Mouse (Mus musculus) naive thymus-derived CD4-positive, alpha-beta T cell, adult 5 months (primary cell): ENCODE measurements around the gene Stk32c. TPM values are rescaled to one million over a fixed set of nuclear protein-coding genes. Genes with fewer than 3 reads are reported as not detected.

Experiments
- polyA plus RNA-seq: library from polyadenylated mRNA; unstranded; fragments of 100-300 nt; shearing (Covaris generic); gene quantifications from one replicate; pipeline ENCODE4 v1.2.1, GENCODE M21; 2017

The Stk32c gene
- not detected for polyA plus RNA-seq

DNA sequence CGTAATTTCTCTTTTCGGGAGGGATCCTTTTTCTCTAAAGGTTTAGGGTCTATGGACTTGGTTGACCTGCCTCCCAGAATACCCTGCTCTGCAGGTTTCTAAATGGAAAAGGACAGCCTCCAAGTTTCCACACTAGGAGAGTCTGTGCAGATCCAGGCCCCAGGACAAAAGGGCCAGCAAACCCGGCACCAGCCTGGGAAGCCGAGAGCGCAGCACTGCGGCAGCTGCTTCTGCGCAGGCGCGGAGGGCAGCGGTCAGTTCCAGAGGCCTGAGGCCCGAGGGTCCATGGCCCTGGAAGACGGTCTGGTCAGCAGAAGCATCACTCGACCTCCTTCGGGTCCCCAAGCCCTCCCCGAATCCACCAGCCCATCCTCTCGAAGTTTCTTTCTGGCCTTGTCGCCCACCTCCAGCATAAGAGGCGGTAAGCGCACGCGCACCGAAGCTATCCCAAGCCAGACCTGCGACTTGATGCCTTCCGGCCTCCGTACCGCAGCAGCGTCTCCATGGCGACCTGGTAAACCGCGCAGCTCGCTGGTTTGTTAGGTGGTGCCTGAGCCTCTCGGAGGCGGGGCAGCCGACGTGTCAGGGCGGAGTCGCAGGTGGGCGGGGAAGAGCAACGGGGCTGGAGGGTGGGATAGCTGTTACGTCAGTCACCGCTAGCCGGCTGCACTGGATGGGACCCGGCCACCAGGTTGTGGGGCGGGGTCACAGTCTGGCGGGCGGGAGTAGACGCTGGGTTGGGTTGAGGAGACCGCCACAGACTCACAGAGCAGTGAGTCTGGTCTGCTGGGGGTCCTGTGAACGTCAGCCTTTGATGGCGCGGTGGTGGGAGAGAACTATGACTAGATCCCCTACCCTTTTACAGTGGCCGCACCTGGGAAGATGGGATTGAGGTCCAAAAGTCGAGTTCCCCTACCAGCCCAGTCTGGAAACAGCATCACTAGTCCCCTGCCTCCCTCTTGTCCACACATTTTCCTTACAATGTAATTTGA lies at the start of gene Stk32c, which contains the start of gene Lrrc27:
Gene Stk32c (minus strand): TSS at position 554 of the 992 bp plus-strand sequence.
Gene Lrrc27 (plus strand): TSS at position 235 of the 992 bp plus-strand sequence.

DNA sequence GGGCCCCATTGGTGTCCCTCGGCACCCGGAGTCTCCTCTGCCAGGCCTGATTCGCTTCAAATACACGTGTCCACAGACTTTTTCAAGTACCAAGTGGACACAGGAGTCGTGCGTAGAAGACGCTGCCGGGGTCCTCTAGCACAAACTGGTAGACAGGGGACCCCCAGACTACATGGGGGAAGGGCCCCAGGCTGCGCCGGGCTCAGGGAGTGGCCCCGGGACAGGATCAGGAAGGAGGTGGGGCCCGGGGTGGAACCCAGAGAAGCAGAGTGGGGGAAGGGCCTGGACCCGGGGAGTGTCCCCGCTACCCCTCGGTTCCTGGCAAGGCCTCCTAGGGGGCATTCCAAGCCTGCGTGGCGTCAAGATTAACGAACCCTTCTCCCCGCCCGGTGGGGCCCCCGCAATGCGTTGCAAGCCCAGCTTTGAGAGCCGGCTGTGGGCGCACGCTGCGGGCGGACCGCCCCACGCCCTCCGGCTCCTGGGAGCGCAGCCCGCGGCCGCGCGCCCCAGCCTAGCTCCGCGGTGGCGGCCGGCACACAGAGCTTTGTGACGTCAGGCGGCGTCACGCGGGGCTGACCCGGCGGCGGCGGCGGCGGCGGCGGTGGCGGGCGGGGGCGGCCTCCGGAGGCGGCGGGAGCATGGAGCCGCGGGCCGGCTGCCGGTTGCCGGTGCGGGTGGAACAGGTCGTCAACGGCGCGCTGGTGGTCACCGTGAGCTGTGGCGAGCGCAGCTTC lies 34.9 kb upstream of the Stk32c start, which contains the start of gene Pwwp2b:
Gene Pwwp2b (plus strand): TSS at position 602 of the 734 bp plus-strand sequence.

GRCm38 (mm10) chr7:139085629-139086194 lies 127.4 kb downstream of the Stk32c start, which contains the start of gene Dpysl4:
TSS of gene Dpysl4 (plus strand) at chr7:139086001.

Other genes starting within 250 kb of the Stk32c start
- 0.14 TPM for gene Dpysl4, start 127.3 kb downstream of the Stk32c start, polyA plus RNA-seq
- 1.8 TPM for gene Lrrc27, start 319 bp downstream of the Stk32c start, polyA plus RNA-seq
- 2.2 TPM for gene Pwwp2b, start 35.2 kb upstream of the Stk32c start, polyA plus RNA-seq
- gene Inpp5a, start 175.8 kb upstream of the Stk32c start, polyA plus RNA-seq = 24.5 TPM